Mouse (Mus musculus) G1E (cell line): ENCODE data around the gene Patj.

ENCODE experiments used
- CTCF ChIP-seq: IDR thresholded peaks from 2 replicates; pipeline ENCODE4 v1.5.1; 2012; ENCODE audit warnings: low read depth, low read length, inconsistent platforms, mixed read lengths
- GATA1 ChIP-seq: IDR thresholded peaks from 2 replicates; pipeline ENCODE4 v1.6.1; 2012; ENCODE audit warnings: borderline replicate concordance, low read length, inconsistent platforms, mixed read lengths
- TAL1 ChIP-seq: conservative IDR thresholded peaks from 2 replicates; pipeline ENCODE4 v1.6.1; 2012; ENCODE audit warnings: low read depth, low read length, inconsistent platforms, mixed read lengths

- TF ChIP-seq TAL1 (no peak), CTCF (no peak), GATA1 (no peak)
Measured at GRCm38 (mm10) chr4:98743906-98744210, 348.3 kb downstream of the Patj start.
